Mouse (Mus musculus): ENCODE results near the gene Cabp5. TPM values are rescaled to one million over a fixed set of nuclear protein-coding genes. Genes with fewer than 3 reads are reported as not detected.

Cabp5 gene
- 0.17 and 0.98 TPM in 2 replicates for polyA plus RNA-seq (2012; rRNA removed)

DNA sequence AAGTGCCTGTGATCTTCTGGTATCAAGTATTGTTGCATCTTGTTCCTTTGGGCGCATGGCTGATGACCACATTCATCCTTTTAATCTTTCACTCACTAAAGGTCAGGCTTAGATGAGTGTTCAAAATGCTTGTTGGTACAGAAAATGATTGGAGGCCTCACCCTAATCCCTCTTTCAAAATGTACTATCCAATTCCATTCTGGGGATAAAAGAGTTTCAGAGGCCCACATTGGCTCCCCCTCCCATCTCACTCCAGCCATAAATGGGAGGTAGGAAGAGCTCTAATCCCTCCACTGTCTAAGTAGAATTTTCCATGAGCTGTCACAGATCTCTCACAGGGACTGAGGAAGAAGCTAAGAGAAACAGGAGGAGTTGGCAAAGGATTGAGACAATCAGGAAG, at the start of gene Cabp5:
Gene Cabp5 (plus strand): TSS at position 301 of the 400 bp plus-strand sequence.

DNA sequence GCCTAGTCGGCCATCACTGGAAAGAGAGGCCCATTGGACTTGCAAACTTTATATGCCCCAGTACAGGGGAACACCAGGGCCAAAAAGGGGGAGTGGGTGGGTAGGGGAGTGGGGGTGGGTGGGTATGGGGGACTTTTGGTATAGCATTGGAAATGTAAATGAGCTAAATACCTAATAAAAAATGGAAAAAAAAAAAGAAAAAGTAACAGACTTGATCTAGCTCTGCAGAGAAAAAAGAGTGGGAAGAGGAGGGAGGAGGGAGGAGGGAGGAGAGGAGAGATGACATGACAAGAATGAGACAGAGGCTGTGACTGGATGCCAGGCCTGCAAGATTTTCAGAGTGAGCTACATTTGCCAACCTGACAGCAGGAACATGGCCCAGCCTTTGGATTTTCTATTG, 52.6 kb downstream of the Cabp5 start, which contains the start of gene Bsph1:
Gene Bsph1 (plus strand): TSS at position 301 of the 400 bp plus-strand sequence.

Other genes starting within 250 kb of the Cabp5 start
- gene Vmn1r88, start 238.6 kb upstream of the Cabp5 start, polyA plus RNA-seq (2012; rRNA removed): 0.01 TPM in 1 of 2 replicates, not detected in the other
- gene Vmn1r89, start 185.1 kb upstream of the Cabp5 start, polyA plus RNA-seq (2012; rRNA removed): not detected in 2 replicates
- gene Lig1, start 120.8 kb upstream of the Cabp5 start, polyA plus RNA-seq (2012; rRNA removed): 92.0 and 163 TPM in 2 replicates
- gene Zswim9, start 119.4 kb upstream of the Cabp5 start, polyA plus RNA-seq (2012; rRNA removed): 12.4 and 14.4 TPM in 2 replicates
- gene Pla2g4c, start 73.5 kb upstream of the Cabp5 start, polyA plus RNA-seq (2012; rRNA removed): 3.8 and 3.9 TPM in 2 replicates
- gene Bsph1, start 52.7 kb downstream of the Cabp5 start, polyA plus RNA-seq (2012; rRNA removed): not detected in 2 replicates
- gene Bsph2, start 172.9 kb downstream of the Cabp5 start, polyA plus RNA-seq (2012; rRNA removed): not detected in 2 replicates
- gene Sult2a5, start 225.8 kb downstream of the Cabp5 start, polyA plus RNA-seq (2012; rRNA removed): not detected in 2 replicates